Mouse (Mus musculus): ENCODE results near the gene Lca5l.

GRCm38 (mm10) chr16:96154476-96154875 is 37.6 kb downstream of the Lca5l start:
- TF ChIP-seq POLR2A (IDR thresholded peaks at IDR 0.05; ENCODE audit: extremely low read depth, insufficient read depth, low read length) (no peak), CTCF (IDR thresholded peaks at IDR 0.05; ENCODE audit: low read depth, low read length) (no peak)

Data from liver, adult 2 months (tissue).